Mouse (Mus musculus) ovary, adult 18-20 months (tissue): ENCODE data around the gene Mettl26.

ENCODE experiments used
- DNase-seq: peaks from one replicate; pipeline ENCODE4 v3.0.0; 2022; ENCODE audit warnings: low spot score, mixed read lengths

The Mettl26 gene

GRCm38 (mm10) chr17:25886806-25887205 is 11.9 kb downstream of the Mettl26 start:
- DNase-seq: no peak

GRCm38 (mm10) chr17:25887467-25887866 is 12.6 kb downstream of the Mettl26 start:
- no peak for DNase-seq

GRCm38 (mm10) chr17:25888837-25889236 is 14.0 kb downstream of the Mettl26 start:
- no peak for DNase-seq

- DNase-seq: no peak
Measured at GRCm38 (mm10) chr17:25893975-25894617, 19.2 kb downstream of the Mettl26 start.

GRCm38 (mm10) chr17:25895415-25895814 is 20.5 kb downstream of the Mettl26 start:
- no peak for DNase-seq

- DNase-seq: no peak
Measured at GRCm38 (mm10) chr17:25895891-25896290, 21.0 kb downstream of the Mettl26 start.

- no peak for DNase-seq
Measured at GRCm38 (mm10) chr17:25900193-25900592, 25.3 kb downstream of the Mettl26 start.

- no peak for DNase-seq
Measured at GRCm38 (mm10) chr17:25903061-25903460, 28.2 kb downstream of the Mettl26 start.

GRCm38 (mm10) chr17:25907640-25908039 is 32.8 kb downstream of the Mettl26 start:
- no peak for DNase-seq

GRCm38 (mm10) chr17:25911816-25912215 is 36.9 kb downstream of the Mettl26 start:
- DNase-seq: peak; percentile 33

- peak; percentile 23 for DNase-seq
Measured at GRCm38 (mm10) chr17:25913186-25913876, 38.5 kb downstream of the Mettl26 start.

- no peak for DNase-seq
Measured at GRCm38 (mm10) chr17:25913877-25914275, 39.0 kb downstream of the Mettl26 start.

GRCm38 (mm10) chr17:25914295-25914694 is 39.4 kb downstream of the Mettl26 start:
- no peak for DNase-seq

GRCm38 (mm10) chr17:25916931-25917647 is 42.2 kb downstream of the Mettl26 start:
- peak; percentile 33 for DNase-seq

- no peak for DNase-seq
Measured at GRCm38 (mm10) chr17:25918037-25918750, 43.3 kb downstream of the Mettl26 start.

GRCm38 (mm10) chr17:25919144-25919785 is 44.4 kb downstream of the Mettl26 start, which contains the start of gene Rab40c:
Gene Rab40c (minus strand): TSS chr17:25919727.
- no peak for DNase-seq

- peak; percentile 100 for DNase-seq
Measured at GRCm38 (mm10) chr17:25919786-25920642, 45.1 kb downstream of the Mettl26 start.

- no peak for DNase-seq
Measured at GRCm38 (mm10) chr17:25922120-25922519, 47.2 kb downstream of the Mettl26 start.

GRCm38 (mm10) chr17:25925348-25925747 is 50.5 kb downstream of the Mettl26 start:
- no peak for DNase-seq
